Mouse (Mus musculus): ENCODE data around the gene Lmcd1.

DNA sequence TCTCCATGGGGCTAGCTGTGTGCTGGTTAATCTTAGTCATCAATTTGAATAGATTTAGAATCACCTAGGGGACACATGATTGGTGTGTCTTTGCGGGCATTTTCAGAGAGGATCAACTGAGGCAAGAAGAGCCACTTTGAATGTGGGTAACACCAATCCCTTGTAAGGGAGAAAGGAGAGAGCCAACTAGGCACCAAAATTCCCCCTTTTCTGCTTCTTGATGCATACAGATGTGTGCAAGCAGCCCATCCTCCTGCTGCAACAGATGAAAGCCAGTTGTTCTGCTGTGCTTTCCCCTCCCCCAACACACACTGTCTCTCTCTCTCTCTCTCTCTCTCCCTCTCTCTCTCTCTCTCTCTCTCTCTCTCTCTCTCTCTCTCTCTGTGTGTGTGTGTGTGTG lies 9.2 kb upstream of the Lmcd1 start:
- TF ChIP-seq POLR2A (IDR thresholded peaks at IDR 0.05; ENCODE audit: insufficient read depth, low read depth, low read length) (no peak), CTCF (IDR thresholded peaks at IDR 0.05) (no peak), EP300 (IDR thresholded peaks at IDR 0.05; ENCODE audit: insufficient read depth, low read depth, low read length) (no peak)

Measured in heart, adult 2 months (tissue).